Mouse (Mus musculus) heart, embryonic 11.5 days (tissue): ENCODE measurements around the gene Sfta2. TPM values are rescaled to one million over a fixed set of nuclear protein-coding genes. Genes with fewer than 3 reads are reported as not detected.
A peak's percentile ranks its signal among the peaks of the same experiment; 100 is the strongest.

Source experiments
- ATAC-seq: fragments of 200-750 bp; cut with Nextera tagmentation; replicated peaks from 2 replicates; pipeline ENCODE4 v1.8.0; 2017; ENCODE audit warnings: moderate library complexity; ENCODE audit not compliant: insufficient number of reproducible peaks, low FRiP score, low TSS enrichment
- H3K27ac ChIP-seq: fragments of 300-500 bp; sonication (generic); 2 replicates; pipeline ENCODE4 v1.5.1; 2014; ENCODE audit warnings: mild to moderate bottlenecking, low read depth, low read length
- H3K27me3 ChIP-seq: fragments of 300-500 bp; sonication (generic); 2 replicates; pipeline ENCODE4 v1.6.1; 2014; ENCODE audit warnings: mild to moderate bottlenecking, low read length, mixed read lengths; ENCODE audit not compliant: control insufficient read depth, insufficient read depth
- H3K36me3 ChIP-seq: fragments of 300-500 bp; sonication (generic); 2 replicates; pipeline ENCODE4 v1.6.1; 2014; ENCODE audit warnings: mild to moderate bottlenecking, low read length, moderate library complexity, mixed read lengths; ENCODE audit not compliant: control insufficient read depth, insufficient read depth
- H3K4me1 ChIP-seq: fragments of 300-500 bp; sonication (generic); 2 replicates; pipeline ENCODE4 v1.6.1; 2014; ENCODE audit warnings: low read length; ENCODE audit not compliant: control insufficient read depth, insufficient read depth
- H3K4me2 ChIP-seq: fragments of 300-500 bp; sonication (generic); 2 replicates; pipeline ENCODE4 v1.6.1; 2014; ENCODE audit warnings: mild to moderate bottlenecking, moderate library complexity
- H3K4me3 ChIP-seq: fragments of 300-500 bp; sonication (generic); 2 replicates; pipeline ENCODE4 v1.5.1; 2014; ENCODE audit warnings: low read depth, low read length
- H3K9ac ChIP-seq: fragments of 300-500 bp; sonication (generic); 2 replicates; pipeline ENCODE4 v1.6.1; 2014; ENCODE audit warnings: mild to moderate bottlenecking, low read depth, low read length, moderate library complexity
- H3K9me3 ChIP-seq: fragments of 300-500 bp; sonication (generic); replicated peaks from 2 replicates; pipeline ENCODE4 v1.6.1; 2016; ENCODE audit warnings: low read length; ENCODE audit not compliant: control insufficient read depth
- WGBS: fragments of 180-500 bp; shearing (Covaris S2); extraction: QIAGEN DNeasy Blood & Tissue Kit; methylation state at CpG from one replicate; pipeline ENCODE4 v1.1.7; 2014; ENCODE audit not compliant: insufficient replicate concordance; 5-methylcytosine and 5-hydroxymethylcytosine counted together
- polyA plus RNA-seq: library from polyadenylated mRNA; unstranded; fragments of >200 nt; fragmentation: Nextera tagmentation; extraction: Ambion mirVana; gene quantifications from 2 replicates; pipeline ENCODE4 v1.2.1, GENCODE M21; 2014

Gene Sfta2
- polyA plus RNA-seq, 1 experiment from 2014 or later = not detected

GRCm38 (mm10) chr17:35699919-35700318, 98.6 kb downstream of the Sfta2 start:
- Histone ChIP-seq H3K4me1 (peaks cover 43% of the 10 kb centered on the region), H3K9me3 (no peaks in the 10 kb centered on the region; the same call in 1 of the 2 replicates), H3K4me2 (peak overlapping the region; percentile 80), H3K27ac (peak overlapping the region; percentile 97), H3K27me3 (peaks cover 17% of the 10 kb centered on the region), H3K36me3 (peaks cover 10% of the 10 kb centered on the region), H3K9ac (peak overlapping the region; percentile 88), H3K4me3 (peak overlapping the region; percentile 73)
- 0 out of 2 replicates have a peak, but pooled peaks have one; percentile 12 for ATAC-seq
- WGBS = 1% methylated on average over 19 of the region's 19 CpGs

Other genes with a start within 250 kb of the Sfta2 start
- gene H2-Q4, start 221.9 kb upstream of the Sfta2 start, polyA plus RNA-seq = 1.8 and 2.7 TPM in 2 replicates
- gene H2-Q6, start 176.7 kb upstream of the Sfta2 start, polyA plus RNA-seq = 0.38 and 0.39 TPM in 2 replicates
- gene H2-Q7, start 162.4 kb upstream of the Sfta2 start, polyA plus RNA-seq = 0.84 and 2.6 TPM in 2 replicates
- 0.20 and 1.4 TPM in 2 replicates for gene H2-Q10, start 131.5 kb upstream of the Sfta2 start, polyA plus RNA-seq
- gene Pou5f1, start 95.5 kb upstream of the Sfta2 start, polyA plus RNA-seq = not detected in 2 replicates
- gene Tcf19, start 84.7 kb upstream of the Sfta2 start, polyA plus RNA-seq = 47.6 and 51.1 TPM in 2 replicates
- 10.4 and 12.8 TPM in 2 replicates for gene Cchcr1, start 84.4 kb upstream of the Sfta2 start, polyA plus RNA-seq
- gene Psors1c2, start 68.3 kb upstream of the Sfta2 start, polyA plus RNA-seq = 0.37 TPM in 1 of 2 replicates, not detected in the other
- gene Cdsn, start 49.4 kb upstream of the Sfta2 start, polyA plus RNA-seq = 0.40 and 0.83 TPM in 2 replicates
- not detected in 2 replicates for gene 2300002M23Rik, start 34.1 kb upstream of the Sfta2 start, polyA plus RNA-seq
- not detected in 2 replicates for gene Gm9573, start 25.1 kb downstream of the Sfta2 start, polyA plus RNA-seq
- gene Mucl3, start 42.1 kb downstream of the Sfta2 start, polyA plus RNA-seq = 0.29 and 0.62 TPM in 2 replicates
- 9.1 and 12.7 TPM in 2 replicates for gene Vars2, start 66.0 kb downstream of the Sfta2 start, polyA plus RNA-seq
- 30.1 and 31.1 TPM in 2 replicates for gene Gtf2h4, start 72.2 kb downstream of the Sfta2 start, polyA plus RNA-seq
- 60.6 and 89.2 TPM in 2 replicates for gene Ddr1, start 103.1 kb downstream of the Sfta2 start, polyA plus RNA-seq
- 13.2 and 17.0 TPM in 2 replicates for gene Ier3, start 220.1 kb downstream of the Sfta2 start, polyA plus RNA-seq
- 71.3 and 74.0 TPM in 2 replicates for gene Flot1, start 221.7 kb downstream of the Sfta2 start, polyA plus RNA-seq
- 855 and 931 TPM in 2 replicates for gene Tubb5, start 236.8 kb downstream of the Sfta2 start, polyA plus RNA-seq
- gene Mdc1, start 240.0 kb downstream of the Sfta2 start, polyA plus RNA-seq = 19.0 and 19.5 TPM in 2 replicates